In genomic region chr2:92840009-92840408, GRCm38 (mm10) we compare ENCODE assay signal across 8 mouse cellular contexts.
DNase-seq lines count a peak whose midpoint lies in the region; ATAC-seq and TF ChIP-seq lines count a peak whose summit lies in the region.

No protein-coding gene starts in this region.

- H3K9me3 ChIP-seq in forebrain, embryonic 11.5 days (ENCODE audit: control insufficient read depth, low read length): no peaks in the 10 kb centered on the region
- no peaks in the 10 kb centered on the region for H3K9me3 ChIP-seq in forebrain, embryonic 16.5 days (ENCODE audit: control insufficient read depth, low read length)
- H3K9me3 ChIP-seq in ES-E14 (ENCODE audit: control insufficient read depth, insufficient read depth, low read depth, low read length): no peaks in the 10 kb centered on the region

- WGBS in forebrain, embryonic 11.5 days: 17% methylated on average over 4 of the region's 4 CpGs
- 16% methylated on average over 4 of the region's 4 CpGs for WGBS in forebrain, embryonic 16.5 days

- ATAC-seq in forebrain, embryonic 11.5 days (replicated peaks; ENCODE audit: low FRiP score): 0 out of 2 replicates have a peak, but pooled peaks have one; percentile 42
- ATAC-seq in forebrain, embryonic 16.5 days: no peak

- no peak overlapping the region for H3K4me2 ChIP-seq in forebrain, embryonic 11.5 days (ENCODE audit: low read depth, low read length, severe bottlenecking)
- H3K4me2 ChIP-seq in forebrain, embryonic 16.5 days (ENCODE audit: low read length): no peak overlapping the region

- no peaks in the 10 kb centered on the region for H3K27me3 ChIP-seq in forebrain, embryonic 11.5 days (ENCODE audit: control insufficient read depth, insufficient read depth, low read length)
- H3K27me3 ChIP-seq in forebrain, embryonic 16.5 days (replicated peaks; ENCODE audit: control insufficient read depth, insufficient read depth, low read length): no peaks in the 10 kb centered on the region
- no peaks in the 10 kb centered on the region for H3K27me3 ChIP-seq in splenic B cell, adult 2 months (ENCODE audit: control insufficient read depth, insufficient read depth, low read length, poor library complexity, severe bottlenecking)

- H3K9ac ChIP-seq in forebrain, embryonic 11.5 days (ENCODE audit: low read length): no peak overlapping the region
- no peak overlapping the region for H3K9ac ChIP-seq in forebrain, embryonic 16.5 days (replicated peaks; ENCODE audit: low read depth, low read length)
- H3K9ac ChIP-seq in ES-E14 (ENCODE audit: insufficient read depth, low read depth, low read length, poor library complexity, severe bottlenecking): no peak overlapping the region

- peak; percentile 80 for DNase-seq in forebrain, embryonic 11.5 days (ENCODE audit: low spot score)
- DNase-seq in ES-E14 (ENCODE audit: low read depth, low spot score): peak; percentile 42
- DNase-seq in cerebellum, adult 9-11 months: peak; percentile 36
- DNase-seq in gastrocnemius, postnatal 10 days: peak; percentile 67
- DNase-seq in layer of hippocampus, postnatal 10 days (ENCODE audit: low spot score in 2 of 2): peak; percentile 86 to 88
- DNase-seq in lung, postnatal 4 days: peak; percentile 66 to 76
- peak; percentile 5 for DNase-seq in splenic B cell, adult 2 months (ENCODE audit: low read depth, low spot score)

- no peak overlapping the region for H3K4me3 ChIP-seq in forebrain, embryonic 11.5 days (ENCODE audit: low read depth, low read length)
- H3K4me3 ChIP-seq in forebrain, embryonic 16.5 days (replicated peaks; ENCODE audit: low read length): no peak overlapping the region
- H3K4me3 ChIP-seq in ES-E14 (ENCODE audit: insufficient read depth in 1 of 2, low read depth in 1 of 2, low read length in 2 of 2, poor library complexity in 1 of 2, severe bottlenecking in 1 of 2): no peak overlapping the region

- H3K4me1 ChIP-seq in forebrain, embryonic 11.5 days (replicated peaks; ENCODE audit: control insufficient read depth, insufficient read depth, low read length): peaks cover 3% of the 10 kb centered on the region; the same call in 1 of the 2 replicates
- peaks cover 4% of the 10 kb centered on the region for H3K4me1 ChIP-seq in forebrain, embryonic 16.5 days (replicated peaks; ENCODE audit: control insufficient read depth, insufficient read depth, low read length)
- H3K4me1 ChIP-seq in ES-E14 (ENCODE audit: control insufficient read depth in 2 of 2, insufficient read depth in 2 of 2, low read length in 2 of 2, poor library complexity in 1 of 2): no peaks in the 10 kb centered on the region

- H3K36me3 ChIP-seq in forebrain, embryonic 11.5 days (ENCODE audit: control insufficient read depth, insufficient read depth, low read length): no peaks in the 10 kb centered on the region
- no peaks in the 10 kb centered on the region for H3K36me3 ChIP-seq in forebrain, embryonic 16.5 days (ENCODE audit: control insufficient read depth, insufficient read depth)
- H3K36me3 ChIP-seq in ES-E14 (ENCODE audit: control insufficient read depth, insufficient read depth, low read length, poor library complexity, severe bottlenecking): no peaks in the 10 kb centered on the region
- no peaks in the 10 kb centered on the region for H3K36me3 ChIP-seq in splenic B cell, adult 2 months (ENCODE audit: control insufficient read depth, insufficient read depth, low read length, poor library complexity, severe bottlenecking)

- H3K27ac ChIP-seq in forebrain, embryonic 11.5 days (ENCODE audit: low read depth, low read length): no peak overlapping the region
- H3K27ac ChIP-seq in forebrain, embryonic 16.5 days (ENCODE audit: low read length): no peak overlapping the region
- H3K27ac ChIP-seq in ES-E14 (ENCODE audit: insufficient read depth, low read depth, low read length, poor library complexity, severe bottlenecking): no peak overlapping the region

- in situ Hi-C loops in ES-E14 (cut with MboI; ENCODE audit: low sequenced_read_pairs in 2 of 2, unreplicated experiment in 2 of 2): no loop called here

TF ChIP-seq in ES-E14, 5 proteins besides CTCF, POLR2A, EP300 and RAD21:
- TF ChIP-seq ZNF384 (IDR thresholded peaks at IDR 0.05; ENCODE audit: low read depth, low read length): no peak
- TF ChIP-seq ZC3H11A (IDR thresholded peaks at IDR 0.05; ENCODE audit: borderline replicate concordance, low read depth, low read length): peak; percentile 67; the same call in 1 of the 2 replicates
- no peak for TF ChIP-seq HCFC1 (IDR thresholded peaks at IDR 0.05; ENCODE audit: borderline replicate concordance, insufficient read depth, low read length)
- TF ChIP-seq MAFK (IDR thresholded peaks at IDR 0.05; ENCODE audit: insufficient read depth, low read depth, low read length): no peak
- no peak for TF ChIP-seq CHD2 (IDR thresholded peaks at IDR 0.05; ENCODE audit: low read depth, low read length)

Comparison
In these comparisons a context has a peak if more than half of its experiments do, and no peak if none do; other contexts are left out.
1. DNase-seq: peak in every context shown above with its lines; median percentile 87 in layer of hippocampus, postnatal 10 days; 80 in forebrain, embryonic 11.5 days; 71 in lung, postnatal 4 days; 67 in gastrocnemius, postnatal 10 days; 42 in ES-E14; 36 in cerebellum, adult 9-11 months; 5 in splenic B cell, adult 2 months.